Mouse (Mus musculus): ENCODE measurements around the gene Tcte2.

Tcte2 gene

GRCm38 (mm10) chr17:13717428-13717827, 44.2 kb downstream of the Tcte2 start:
- no peak for DNase-seq (ENCODE audit: low spot score)

- no peak for DNase-seq (ENCODE audit: low spot score)
These were observed 45.3 kb downstream of the Tcte2 start for GRCm38 (mm10) chr17:13716336-13716735.

GRCm38 (mm10) chr17:13715511-13715910, 46.1 kb downstream of the Tcte2 start:
- DNase-seq (ENCODE audit: low spot score), result no peak

GRCm38 (mm10) chr17:13714654-13715053, 47.0 kb downstream of the Tcte2 start:
- peak; percentile 70 for DNase-seq (ENCODE audit: low spot score)

GRCm38 (mm10) chr17:13714128-13714527, 47.5 kb downstream of the Tcte2 start:
- no peak for DNase-seq (ENCODE audit: low spot score)

- DNase-seq (ENCODE audit: low spot score), result no peak
These were observed 49.1 kb downstream of the Tcte2 start for GRCm38 (mm10) chr17:13712518-13712917.

GRCm38 (mm10) chr17:13712116-13712515, 49.5 kb downstream of the Tcte2 start:
- DNase-seq (ENCODE audit: low spot score), result no peak

GRCm38 (mm10) chr17:13711173-13711572, 50.5 kb downstream of the Tcte2 start:
- DNase-seq (ENCODE audit: low spot score), result no peak

GRCm38 (mm10) chr17:13705481-13705921, 56.1 kb downstream of the Tcte2 start:
- no peak for DNase-seq (ENCODE audit: low spot score)

- peak; percentile 74 for DNase-seq (ENCODE audit: low spot score)
These were observed 57.9 kb downstream of the Tcte2 start for GRCm38 (mm10) chr17:13703611-13704320.

- DNase-seq (ENCODE audit: low spot score), result peak; percentile 84
These were observed 61.3 kb downstream of the Tcte2 start for GRCm38 (mm10) chr17:13700131-13701016.

- DNase-seq (ENCODE audit: low spot score), result peak; percentile 80
These were observed 61.9 kb downstream of the Tcte2 start for GRCm38 (mm10) chr17:13699716-13700115.

GRCm38 (mm10) chr17:13698194-13698593, 63.4 kb downstream of the Tcte2 start:
- DNase-seq (ENCODE audit: low spot score), result no peak

- no peak for DNase-seq (ENCODE audit: low spot score)
These were observed 64.0 kb downstream of the Tcte2 start for GRCm38 (mm10) chr17:13697646-13698045.

- DNase-seq (ENCODE audit: low spot score), result peak; percentile 83
These were observed 65.7 kb downstream of the Tcte2 start for GRCm38 (mm10) chr17:13695881-13696280.

- no peak for DNase-seq (ENCODE audit: low spot score)
These were observed 66.4 kb downstream of the Tcte2 start for GRCm38 (mm10) chr17:13695211-13695610.

GRCm38 (mm10) chr17:13694181-13694580, 67.4 kb downstream of the Tcte2 start:
- no peak for DNase-seq (ENCODE audit: low spot score)

GRCm38 (mm10) chr17:13687656-13688055, 74.0 kb downstream of the Tcte2 start:
- no peak for DNase-seq (ENCODE audit: low spot score)

- no peak for DNase-seq (ENCODE audit: low spot score)
These were observed 74.5 kb downstream of the Tcte2 start for GRCm38 (mm10) chr17:13687086-13687485.

- DNase-seq (ENCODE audit: low spot score), result no peak
These were observed 76.0 kb downstream of the Tcte2 start for GRCm38 (mm10) chr17:13685621-13686020.

- DNase-seq (ENCODE audit: low spot score), result no peak
These were observed 77.4 kb downstream of the Tcte2 start for GRCm38 (mm10) chr17:13684256-13684655.

GRCm38 (mm10) chr17:13683411-13684174, 78.0 kb downstream of the Tcte2 start:
- DNase-seq (ENCODE audit: low spot score), result peak; percentile 95

Data from lung, postnatal 25 days (tissue).